Mouse (Mus musculus): Measurements from ENCODE around the gene Dact3.

Gene Dact3

GRCm38 (mm10) chr7:16916342-16917265 lies 41.5 kb downstream of the Dact3 start:
- no peak for DNase-seq (ENCODE audit: inconsistent ontology term)

- DNase-seq (ENCODE audit: inconsistent ontology term), result no peak
Measured at GRCm38 (mm10) chr7:16917447-16917846, 42.3 kb downstream of the Dact3 start.

GRCm38 (mm10) chr7:16918014-16918413 lies 42.9 kb downstream of the Dact3 start:
- peak; percentile 52 for DNase-seq (ENCODE audit: inconsistent ontology term)

GRCm38 (mm10) chr7:16918670-16919069 lies 43.6 kb downstream of the Dact3 start:
- DNase-seq (ENCODE audit: inconsistent ontology term), result peak; percentile 64

GRCm38 (mm10) chr7:16919395-16920149 lies 44.5 kb downstream of the Dact3 start:
- DNase-seq (ENCODE audit: inconsistent ontology term), result no peak

- no peak for DNase-seq (ENCODE audit: inconsistent ontology term)
Measured at GRCm38 (mm10) chr7:16920150-16920579, 45.0 kb downstream of the Dact3 start.

- peak; percentile 40 for DNase-seq (ENCODE audit: inconsistent ontology term)
Measured at GRCm38 (mm10) chr7:16920818-16921791, 46.0 kb downstream of the Dact3 start.

GRCm38 (mm10) chr7:16921881-16922335 lies 46.8 kb downstream of the Dact3 start:
- DNase-seq (ENCODE audit: inconsistent ontology term), result no peak

GRCm38 (mm10) chr7:16922360-16922973 lies 47.4 kb downstream of the Dact3 start:
- no peak for DNase-seq (ENCODE audit: inconsistent ontology term)

- no peak for DNase-seq (ENCODE audit: inconsistent ontology term)
Measured at GRCm38 (mm10) chr7:16923283-16924036, 48.3 kb downstream of the Dact3 start.

GRCm38 (mm10) chr7:16924037-16924834 lies 49.1 kb downstream of the Dact3 start, which contains the start of gene Calm3:
TSS of gene Calm3 (minus strand) at chr7:16924114.
- DNase-seq (ENCODE audit: inconsistent ontology term), result peak; percentile 100

- DNase-seq (ENCODE audit: inconsistent ontology term), result no peak
Measured at GRCm38 (mm10) chr7:16928341-16928740, 53.2 kb downstream of the Dact3 start.

- no peak for DNase-seq (ENCODE audit: inconsistent ontology term)
Measured at GRCm38 (mm10) chr7:16930850-16931249, 55.7 kb downstream of the Dact3 start.

- peak; percentile 68 for DNase-seq (ENCODE audit: inconsistent ontology term)
Measured at GRCm38 (mm10) chr7:16931968-16932627, 57.0 kb downstream of the Dact3 start.

GRCm38 (mm10) chr7:16932704-16933577 lies 57.8 kb downstream of the Dact3 start:
- no peak for DNase-seq (ENCODE audit: inconsistent ontology term)

All from Muller cell, postnatal 12 days (primary cell).